Mouse (Mus musculus) neural tube, embryonic 11.5 days (tissue): ENCODE data around the gene Eme1. TPM values are rescaled to one million over a fixed set of nuclear protein-coding genes. Genes with fewer than 3 reads are reported as not detected.

Source experiments
- ATAC-seq: fragments of 200-750 bp; cut with Nextera tagmentation; 2 replicates; pipeline ENCODE4 v1.8.0; 2017; ENCODE audit warnings: moderate number of reproducible peaks, mild to moderate bottlenecking, moderate TSS enrichment, moderate library complexity; ENCODE audit not compliant: insufficient read depth, low FRiP score, low TSS enrichment
- DNase-seq: peaks from one replicate; pipeline ENCODE4 v3.0.0-alpha.2; 2015; ENCODE audit warnings: low spot score
- H3K27ac ChIP-seq: fragments of 300-500 bp; sonication (generic); 2 replicates; pipeline ENCODE4 v1.5.1; 2014; ENCODE audit warnings: low read depth, mild to moderate bottlenecking, low read length
- H3K27me3 ChIP-seq: fragments of 300-500 bp; sonication (generic); 2 replicates; pipeline ENCODE4 v1.6.1; 2014; ENCODE audit warnings: mild to moderate bottlenecking, low read length, mixed read lengths; ENCODE audit not compliant: control insufficient read depth, insufficient read depth
- H3K36me3 ChIP-seq: fragments of 300-500 bp; sonication (generic); 2 replicates; pipeline ENCODE4 v1.6.1; 2014; ENCODE audit warnings: mild to moderate bottlenecking, low read length, moderate library complexity, mixed read lengths; ENCODE audit not compliant: control insufficient read depth, insufficient read depth
- H3K4me1 ChIP-seq: fragments of 300-500 bp; sonication (generic); 2 replicates; pipeline ENCODE4 v1.6.1; 2014; ENCODE audit warnings: low read length, mixed read lengths; ENCODE audit not compliant: control insufficient read depth, insufficient read depth
- H3K4me2 ChIP-seq: fragments of 300-500 bp; sonication (generic); 2 replicates; pipeline ENCODE4 v1.6.1; 2014; ENCODE audit warnings: low read depth, mild to moderate bottlenecking, moderate library complexity
- H3K4me3 ChIP-seq: fragments of 300-500 bp; sonication (generic); 2 replicates; pipeline ENCODE4 v1.5.1; 2014; ENCODE audit warnings: low read depth, low read length
- H3K9ac ChIP-seq: fragments of 300-500 bp; sonication (generic); 2 replicates; pipeline ENCODE4 v1.6.1; 2014; ENCODE audit warnings: mild to moderate bottlenecking, low read length
- H3K9me3 ChIP-seq: fragments of 300-500 bp; sonication (generic); 2 replicates; pipeline ENCODE4 v1.6.1; 2016; ENCODE audit warnings: low read length; ENCODE audit not compliant: control insufficient read depth
- WGBS: fragments of 180-500 bp; shearing (Covaris S2); extraction: QIAGEN DNeasy Blood & Tissue Kit; methylation state at CpG from one replicate; pipeline ENCODE4 v1.1.7; 2014; 5-methylcytosine and 5-hydroxymethylcytosine counted together
- polyA plus RNA-seq: library from polyadenylated mRNA; unstranded; fragments of >200 nt; fragmentation: Nextera tagmentation; extraction: Ambion mirVana; gene quantifications from 2 replicates; pipeline ENCODE4 v1.2.1, GENCODE M21; 2014

Eme1 gene
- polyA plus RNA-seq, 1 experiment from 2014 or later, result 39.8 TPM

DNA sequence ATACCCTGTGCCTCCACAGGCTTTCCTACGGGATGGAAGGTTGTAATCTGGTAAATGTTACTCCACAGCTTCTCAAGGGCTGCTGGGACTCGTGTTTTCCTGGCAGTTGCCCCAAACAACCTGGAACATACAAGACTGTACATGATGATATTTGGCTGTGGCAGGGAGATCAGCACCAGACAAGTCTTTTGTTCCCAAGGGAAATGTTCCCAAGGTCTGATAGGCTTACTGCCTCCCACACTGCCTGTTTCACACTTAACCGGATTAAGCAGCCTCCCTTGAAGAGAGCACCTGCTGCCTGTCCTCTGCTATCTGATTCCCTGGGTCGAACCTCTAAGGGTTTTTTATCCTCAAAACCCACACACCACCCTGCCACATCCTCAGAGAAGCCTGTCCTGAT lies 38.3 kb downstream of the Eme1 start:
- Histone ChIP-seq H3K27ac (no peak overlapping the region), H3K27me3 (no peaks in the 10 kb centered on the region), H3K9me3 (no peaks in the 10 kb centered on the region), H3K9ac (no peak overlapping the region), H3K36me3 (no peaks in the 10 kb centered on the region), H3K4me1 (no peaks in the 10 kb centered on the region), H3K4me3 (no peak overlapping the region), H3K4me2 (no peak overlapping the region)
- no peak for ATAC-seq
- no peak for DNase-seq
- 51% methylated on average over 4 of the region's 4 CpGs for WGBS

- ATAC-seq (no peak), DNase-seq (no peak)
- H3K4me3 ChIP-seq, result no peak overlapping the region
- 79% methylated on average over 4 of the region's 4 CpGs for WGBS
- H3K9me3 ChIP-seq, result no peaks in the 10 kb centered on the region
- no peaks in the 10 kb centered on the region for H3K4me1 ChIP-seq
- no peaks in the 10 kb centered on the region for H3K36me3 ChIP-seq
- no peak overlapping the region for H3K4me2 ChIP-seq
- no peak overlapping the region for H3K27ac ChIP-seq
- no peaks in the 10 kb centered on the region for H3K27me3 ChIP-seq
- H3K9ac ChIP-seq, result no peak overlapping the region
These were observed 39.2 kb downstream of the Eme1 start for GRCm38 (mm10) chr11:94614603-94615002.

- no peak for ATAC-seq
- Histone ChIP-seq H3K9ac (no peak overlapping the region), H3K4me3 (no peak overlapping the region), H3K36me3 (no peaks in the 10 kb centered on the region), H3K27me3 (no peaks in the 10 kb centered on the region), H3K27ac (no peak overlapping the region), H3K4me1 (no peaks in the 10 kb centered on the region), H3K4me2 (no peak overlapping the region), H3K9me3 (no peaks in the 10 kb centered on the region)
- 77% methylated on average over 4 of the region's 4 CpGs for WGBS
- DNase-seq, result no peak
These were observed 42.7 kb downstream of the Eme1 start for GRCm38 (mm10) chr11:94610744-94611740.

- no peaks in the 10 kb centered on the region for H3K36me3 ChIP-seq
- no peaks in the 10 kb centered on the region for H3K9me3 ChIP-seq
- H3K4me3 ChIP-seq, result no peak overlapping the region; the same call in 1 of the 2 replicates
- H3K9ac ChIP-seq, result no peak overlapping the region; the same call in 1 of the 2 replicates
- no peak overlapping the region for H3K27ac ChIP-seq
- peaks cover 7% of the 10 kb centered on the region; the same call in 1 of the 2 replicates for H3K4me1 ChIP-seq
- no peak for DNase-seq
- no peak for ATAC-seq
- H3K27me3 ChIP-seq, result no peaks in the 10 kb centered on the region
- WGBS, result 71% methylated on average over 11 of the region's 11 CpGs
- peak overlapping the region; percentile 67 for H3K4me2 ChIP-seq
These were observed 51.3 kb downstream of the Eme1 start for GRCm38 (mm10) chr11:94602356-94602955.

- H3K4me1 ChIP-seq, result peaks cover 7% of the 10 kb centered on the region; the same call in 1 of the 2 replicates
- H3K27ac ChIP-seq, result no peak within 1 kb of the TSS
These were observed 52.2 kb downstream of the Eme1 start, which contains the start of gene Acsf2 for GRCm38 (mm10) chr11:94601321-94602281. Gene Acsf2 (minus strand): TSS chr11:94601871.

GRCm38 (mm10) chr11:94600447-94600846 lies 53.3 kb downstream of the Eme1 start:
- ATAC-seq (no peak), DNase-seq (no peak)
- no peaks in the 10 kb centered on the region for H3K27me3 ChIP-seq
- H3K4me2 ChIP-seq, result no peak overlapping the region
- H3K9ac ChIP-seq, result no peak overlapping the region
- 94% methylated on average over 7 of the region's 7 CpGs for WGBS
- H3K9me3 ChIP-seq, result no peaks in the 10 kb centered on the region
- H3K27ac ChIP-seq, result no peak overlapping the region
- H3K4me3 ChIP-seq, result no peak overlapping the region
- H3K4me1 ChIP-seq, result peaks cover 7% of the 10 kb centered on the region; the same call in 1 of the 2 replicates
- H3K36me3 ChIP-seq, result no peaks in the 10 kb centered on the region

More at GRCm38 (mm10) chr11:94601321-94602281, 52.2 kb downstream of the Eme1 start, which contains the start of gene Acsf2:
- under 1% methylated on average over 51 of the region's 52 CpGs for WGBS
- peak; percentile 96 for ATAC-seq
- Histone ChIP-seq H3K27me3 (no peaks in the 10 kb centered on the region), H3K9ac (peak within 1 kb of the TSS; percentile 64), H3K4me3 (peak within 1 kb of the TSS; percentile 48), H3K36me3 (no peaks in the 10 kb centered on the region), H3K4me2 (peak within 1 kb of the TSS; percentile 67), H3K9me3 (no peaks in the 10 kb centered on the region)
- DNase-seq, result peak; percentile 86

DNA sequence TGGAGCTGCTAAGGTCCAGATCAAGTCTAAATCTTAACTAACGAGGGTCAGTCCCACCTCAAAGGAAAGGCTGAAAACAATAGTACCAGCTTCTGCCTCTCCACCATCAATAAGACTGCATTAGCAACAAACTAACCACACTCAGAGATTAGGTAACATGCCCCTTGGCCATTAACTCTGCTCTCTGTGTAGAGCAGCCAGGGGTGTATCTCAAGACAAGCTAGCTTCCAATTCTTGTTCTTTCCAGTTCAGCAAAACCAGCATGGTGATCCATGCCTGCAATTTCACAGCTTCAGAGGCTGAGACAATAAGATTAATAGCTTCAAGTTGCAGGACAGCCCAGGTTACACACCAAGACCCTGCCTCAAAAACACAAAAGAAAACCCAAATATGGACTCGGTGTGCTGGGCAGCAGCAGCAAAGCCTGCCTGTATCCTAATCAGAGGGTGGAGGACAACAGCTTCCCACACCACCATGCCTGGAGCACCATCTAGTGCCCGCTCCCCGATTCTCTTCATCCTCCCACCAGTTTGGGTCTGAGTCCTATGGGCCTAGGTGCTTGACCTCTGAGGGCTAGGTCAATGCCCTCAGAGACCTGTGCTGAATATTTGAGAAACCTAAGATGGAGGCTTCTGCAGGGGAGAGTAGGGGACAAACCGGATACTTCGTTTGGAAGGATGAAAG lies 55.2 kb downstream of the Eme1 start:
- 75% methylated on average over 6 of the region's 6 CpGs for WGBS
- Histone ChIP-seq H3K27me3 (no peaks in the 10 kb centered on the region), H3K4me2 (no peak overlapping the region), H3K9me3 (no peaks in the 10 kb centered on the region), H3K4me1 (peaks cover 7% of the 10 kb centered on the region; the same call in 1 of the 2 replicates), H3K4me3 (no peak overlapping the region), H3K9ac (no peak overlapping the region), H3K27ac (no peak overlapping the region), H3K36me3 (no peaks in the 10 kb centered on the region)
- DNase-seq, result no peak
- no peak for ATAC-seq
